Mouse (Mus musculus) heart, adult 2 months (tissue): ENCODE measurements around the gene Tmem214. TPM values are rescaled to one million over a fixed set of nuclear protein-coding genes. Genes with fewer than 3 reads are reported as not detected.

Source experiments
- DNase-seq, 2 experiments: peaks; one replicate each; pipeline ENCODE4 v3.0.0; 2021
- H3K27ac ChIP-seq: fragments of 200-600 bp; 2 replicates; pipeline ENCODE4 v1.8.1; 2022
- H3K27me3 ChIP-seq: fragments of 200-500 bp; 2 replicates; pipeline ENCODE4 v1.6.1; 2012; ENCODE audit warnings: mild to moderate bottlenecking, low read length, inconsistent platforms, mixed read lengths; ENCODE audit not compliant: control insufficient read depth, insufficient read depth
- H3K36me3 ChIP-seq: fragments of 200-500 bp; 2 replicates; pipeline ENCODE4 v1.6.1; 2012; ENCODE audit warnings: low read length, inconsistent platforms; ENCODE audit not compliant: control insufficient read depth, insufficient read depth
- H3K4me1 ChIP-seq: fragments of 200-500 bp; 2 replicates; pipeline ENCODE4 v1.6.1; 2011; ENCODE audit warnings: low read length; ENCODE audit not compliant: control insufficient read depth, insufficient read depth
- H3K4me3 ChIP-seq: fragments of 200-600 bp; 2 replicates; pipeline ENCODE4 v1.8.1; 2022
- H3K79me2 ChIP-seq: fragments of 200-500 bp; replicated peaks from 2 replicates; pipeline ENCODE4 v1.6.1; 2012; ENCODE audit warnings: mild to moderate bottlenecking, inconsistent platforms, low read length, moderate library complexity, mixed read lengths; ENCODE audit not compliant: control insufficient read depth, insufficient read depth
- H3K9ac ChIP-seq: fragments of 200-500 bp; 2 replicates; pipeline ENCODE4 v1.6.1; 2012; ENCODE audit warnings: low read depth, mild to moderate bottlenecking, control low read depth, inconsistent platforms, low read length, mixed read lengths
- CTCF ChIP-seq: fragments of 200-600 bp; IDR thresholded peaks from 2 replicates; pipeline ENCODE4 v1.8.1; 2022; ENCODE audit warnings: antibody characterized with exemption, mild to moderate bottlenecking, moderate library complexity
- EP300 ChIP-seq: fragments of 200-500 bp; IDR thresholded peaks from 2 replicates; pipeline ENCODE4 v1.6.1; 2011; ENCODE audit warnings: low read depth, low read length, control low read depth; ENCODE audit not compliant: insufficient read depth
- POLR2A ChIP-seq: fragments of 200-500 bp; IDR thresholded peaks from 2 replicates; pipeline ENCODE4 v1.6.1; 2011; ENCODE audit warnings: mild to moderate bottlenecking, low read depth, low read length, control low read depth; ENCODE audit not compliant: insufficient read depth
- WGBS: fragments of 180-500 bp; shearing (Covaris S2); methylation state at CpG from one replicate; pipeline ENCODE4 v1.1.7; 2018; 5-methylcytosine and 5-hydroxymethylcytosine counted together
- intact Hi-C: fragments of 180-260 bp; cut with DNase I; formaldehyde crosslinking; loops from one replicate; pipeline ENCODE4 v1.15.1; 2025
- polyA plus RNA-seq: library from polyadenylated mRNA; depleted of rRNA; stranded (reverse); fragments of >200 nt; gene quantifications from 2 replicates; pipeline ENCODE4 v1.2.3, GENCODE M21; 2012
- total RNA-seq, 2 experiments: library from RNA; stranded (reverse); gene quantifications; 2 replicates each; pipeline ENCODE4 v1.2.3; 2021

The Tmem214 gene
- total and polyA plus RNA-seq, 3 experiments = 34.7 to 55.7 (median 37.5) TPM

DNA sequence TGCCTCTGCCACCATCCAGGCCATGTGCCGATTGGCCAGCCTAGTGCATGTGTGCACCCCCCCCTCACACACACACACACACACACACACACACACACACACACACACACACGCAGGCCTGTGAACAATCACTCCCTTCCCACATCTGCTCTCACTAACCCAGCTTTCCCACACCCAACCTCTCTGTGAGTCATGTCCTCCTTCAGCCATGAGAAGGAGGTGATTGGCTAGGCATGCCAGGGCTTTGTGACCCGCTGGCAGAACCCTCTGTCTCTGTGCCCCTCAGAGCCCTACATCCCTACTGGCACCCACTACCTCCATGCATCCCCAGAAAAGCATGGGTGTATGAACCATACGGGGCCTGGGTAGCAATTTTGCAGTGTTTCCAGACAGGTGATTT, 14.3 kb upstream of the Tmem214 start:
- no peaks in the 10 kb centered on the region for H3K79me2 ChIP-seq
- intact Hi-C loops = no loop called here
- no peak overlapping the region for H3K4me3 ChIP-seq
- WGBS = 87% methylated on average over 4 of the region's 4 CpGs
- no peaks in the 10 kb centered on the region for H3K27me3 ChIP-seq
- H3K36me3 ChIP-seq = no peaks in the 10 kb centered on the region
- DNase-seq = no peak
- TF ChIP-seq CTCF (no peak), EP300 (no peak), POLR2A (no peak)
- no peak overlapping the region for H3K9ac ChIP-seq
- no peak overlapping the region for H3K27ac ChIP-seq
- H3K4me1 ChIP-seq = peaks cover 16% of the 10 kb centered on the region

DNA sequence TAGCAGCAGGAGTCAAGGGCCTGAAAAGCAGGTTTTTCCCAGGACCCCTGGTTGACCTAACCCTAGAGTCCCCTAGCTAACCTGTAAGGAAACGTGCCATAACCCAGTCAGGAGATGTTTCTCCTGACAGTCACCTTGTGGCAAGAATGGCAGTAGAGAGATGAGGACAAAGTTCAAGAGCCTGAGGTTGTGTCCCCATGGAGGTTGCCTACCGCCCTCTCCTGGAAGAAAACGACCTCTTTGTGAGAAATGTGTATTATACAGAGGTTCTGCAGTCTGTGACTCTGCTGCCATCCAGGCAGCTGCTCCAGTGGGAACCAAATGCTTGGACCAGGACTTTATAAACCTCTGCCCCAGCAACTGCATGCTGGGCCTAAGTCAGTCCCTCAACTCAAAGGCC, 12.1 kb upstream of the Tmem214 start:
- 69% methylated on average over 3 of the region's 3 CpGs for WGBS
- Histone ChIP-seq H3K9ac (no peak overlapping the region), H3K4me3 (no peak overlapping the region), H3K79me2 (no peaks in the 10 kb centered on the region), H3K36me3 (no peaks in the 10 kb centered on the region), H3K27me3 (no peaks in the 10 kb centered on the region), H3K4me1 (peaks cover 5% of the 10 kb centered on the region), H3K27ac (no peak overlapping the region)
- no peak for DNase-seq
- TF ChIP-seq CTCF (no peak), EP300 (no peak), POLR2A (no peak)
- intact Hi-C loops = no loop called here

DNA sequence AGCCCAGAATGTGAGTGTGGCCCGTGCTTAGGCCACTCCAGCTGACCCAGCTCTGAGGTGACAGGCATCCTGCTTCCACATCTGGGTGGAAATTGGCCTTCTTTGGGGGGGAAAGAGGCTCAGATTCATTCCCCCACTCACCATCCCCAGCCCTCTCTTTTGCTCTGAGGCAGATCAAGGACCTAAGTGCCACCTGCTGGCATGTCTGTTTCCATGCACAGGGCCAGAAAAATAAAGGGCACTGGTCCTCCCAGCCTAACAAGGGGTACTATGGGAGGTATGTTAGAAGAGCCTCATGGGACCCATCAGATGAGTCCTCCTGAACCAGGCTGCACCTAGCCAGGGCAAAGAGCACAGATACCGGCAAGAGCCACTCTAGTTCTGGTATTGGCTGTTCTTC, 11.7 kb upstream of the Tmem214 start:
- Histone ChIP-seq H3K79me2 (no peaks in the 10 kb centered on the region), H3K9ac (no peak overlapping the region), H3K27ac (no peak overlapping the region), H3K27me3 (no peaks in the 10 kb centered on the region), H3K4me1 (peaks cover 2% of the 10 kb centered on the region), H3K4me3 (no peak overlapping the region), H3K36me3 (no peaks in the 10 kb centered on the region)
- intact Hi-C loops = no loop called here
- TF ChIP-seq POLR2A (no peak), CTCF (no peak)
- WGBS = 82% methylated on average over 2 of the region's 2 CpGs
- no peak for DNase-seq

DNA sequence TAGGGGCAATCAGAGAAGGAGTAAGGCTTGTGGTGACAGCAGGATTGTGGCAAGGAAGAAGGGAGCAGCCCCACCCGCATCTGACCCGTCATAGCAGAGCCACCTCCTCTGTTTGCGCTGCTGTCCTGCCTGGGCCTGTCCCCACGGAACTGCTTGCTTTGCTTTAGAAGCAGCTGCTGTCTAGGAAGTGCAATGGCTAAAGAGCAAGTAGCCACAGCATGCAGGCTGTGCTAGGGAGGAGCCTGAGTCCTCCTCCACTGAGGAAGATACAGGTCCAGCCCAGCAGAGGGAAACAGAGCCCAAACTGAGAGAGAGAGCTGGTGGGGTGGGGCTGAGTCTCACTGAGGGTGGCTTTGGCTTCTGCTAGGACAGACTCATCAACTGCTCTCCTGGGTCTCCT, 4.0 kb upstream of the Tmem214 start:
- no peak for TF ChIP-seq POLR2A
- TF ChIP-seq CTCF = peak; percentile 24
- no peak for TF ChIP-seq EP300
- Histone ChIP-seq H3K27me3 (no peaks in the 10 kb centered on the region), H3K9ac (no peak overlapping the region), H3K79me2 (no peaks in the 10 kb centered on the region), H3K27ac (no peak overlapping the region), H3K36me3 (no peaks in the 10 kb centered on the region), H3K4me1 (peaks cover under 1% of the 10 kb centered on the region), H3K4me3 (no peak overlapping the region)
- peak in 1 of 2 experiments; percentile 46 for DNase-seq
- WGBS = 52% methylated on average over 4 of the region's 4 CpGs
- intact Hi-C loops = no loop called here

DNA sequence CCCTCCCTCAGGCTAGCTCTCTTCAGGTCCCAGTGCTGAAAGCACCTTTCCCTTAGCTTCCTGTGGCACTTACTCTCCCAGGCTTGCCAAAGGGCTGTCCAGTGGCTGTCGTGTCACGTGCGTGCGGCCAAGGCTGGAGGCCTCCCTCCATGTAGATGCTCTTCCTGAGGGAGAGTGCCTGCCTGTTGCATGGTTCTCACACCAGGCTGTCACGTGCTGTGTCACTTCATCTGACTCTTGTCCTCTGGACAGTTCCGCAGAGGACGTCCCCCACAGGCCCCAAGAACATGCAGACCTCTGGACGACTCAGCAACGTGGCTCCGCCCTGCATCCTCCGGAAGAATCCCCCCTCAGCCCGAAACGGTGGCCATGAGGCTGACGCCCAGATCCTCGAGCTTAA, 3.5 kb upstream of the Tmem214 start:
- Histone ChIP-seq H3K36me3 (no peaks in the 10 kb centered on the region), H3K9ac (no peak overlapping the region), H3K4me1 (peaks cover 3% of the 10 kb centered on the region), H3K27me3 (no peaks in the 10 kb centered on the region), H3K4me3 (no peak overlapping the region), H3K27ac (no peak overlapping the region), H3K79me2 (no peaks in the 10 kb centered on the region)
- 51% methylated on average over 15 of the region's 15 CpGs for WGBS
- intact Hi-C loops = no loop called here
- peak in 1 of 2 experiments; percentile 18 for DNase-seq
- no peak for TF ChIP-seq EP300
- TF ChIP-seq POLR2A = no peak
- no peak for TF ChIP-seq CTCF

DNA sequence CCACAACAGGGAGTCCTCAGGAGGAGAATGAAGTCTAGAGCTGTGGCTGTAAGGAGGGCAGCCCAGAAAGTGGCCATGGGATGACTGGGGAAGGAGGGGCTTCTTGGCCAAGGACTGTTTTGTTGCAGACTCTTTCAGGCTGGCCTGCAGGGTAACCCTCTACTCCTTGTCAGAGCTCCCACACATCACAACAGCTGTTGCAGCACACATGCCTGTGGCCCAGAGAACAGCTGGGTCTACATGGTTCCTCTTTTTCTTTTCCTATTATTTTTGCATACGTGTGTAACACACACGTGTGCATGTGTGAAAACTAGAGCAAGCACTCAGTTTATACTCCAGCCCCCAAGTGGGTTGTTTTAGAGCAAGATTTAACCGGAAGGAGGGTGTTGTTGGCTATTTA, 941 bp upstream of the Tmem214 start:
- H3K36me3 ChIP-seq = peaks cover 4% of the 10 kb centered on the region; the same call in 1 of the 2 replicates
- H3K4me3 ChIP-seq = no peak overlapping the region
- H3K4me1 ChIP-seq = peaks cover 3% of the 10 kb centered on the region
- TF ChIP-seq EP300 (no peak), POLR2A (no peak), CTCF (no peak)
- H3K27me3 ChIP-seq = no peaks in the 10 kb centered on the region
- no peak for DNase-seq
- intact Hi-C loops = loop anchor here (2.0 to 5.0 kb wide), 2 partner anchors 50 to 60 kb away; no protein-coding TSS in a partner anchor
- H3K79me2 ChIP-seq = no peaks in the 10 kb centered on the region
- H3K27ac ChIP-seq = no peak overlapping the region
- H3K9ac ChIP-seq = no peak overlapping the region
- WGBS = 82% methylated on average over 3 of the region's 3 CpGs

DNA sequence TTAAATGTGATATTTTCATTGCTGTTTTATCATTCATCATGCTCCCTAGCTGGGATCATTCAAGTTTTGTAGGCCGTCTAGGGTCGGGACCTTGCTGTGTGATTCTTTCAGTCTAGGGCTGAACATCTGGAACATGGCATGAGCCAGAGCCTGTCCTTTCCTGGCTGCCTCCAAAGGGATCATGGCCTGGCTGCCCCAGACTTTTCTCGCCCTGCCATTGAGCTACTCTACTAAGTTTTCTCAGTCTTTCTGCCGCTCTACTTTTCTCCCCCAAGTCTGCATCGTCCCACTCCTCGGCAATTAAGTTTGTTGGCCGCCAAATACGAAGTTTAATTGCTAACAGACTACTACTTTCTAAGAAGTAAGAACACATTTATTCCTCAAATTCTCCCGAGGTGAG, 1.2 kb downstream of the Tmem214 start:
- H3K27ac ChIP-seq = peak overlapping the region; percentile 91
- 14% methylated on average over 9 of the region's 9 CpGs for WGBS
- peaks cover 4% of the 10 kb centered on the region; the same call in 1 of the 2 replicates for H3K36me3 ChIP-seq
- peak overlapping the region; percentile 73 for H3K4me3 ChIP-seq
- no peaks in the 10 kb centered on the region for H3K79me2 ChIP-seq
- intact Hi-C loops = loop anchor here (1.0 to 5.0 kb wide), 4 partner anchors 19 to 62 kb away; partner anchors contain the start of genes Agbl5 and Ost4
- peak overlapping the region; percentile 46 for H3K9ac ChIP-seq
- H3K27me3 ChIP-seq = no peaks in the 10 kb centered on the region
- no peak for DNase-seq
- TF ChIP-seq POLR2A (no peak), CTCF (no peak)
- peaks cover 3% of the 10 kb centered on the region for H3K4me1 ChIP-seq
